Mouse (Mus musculus) gastrocnemius, postnatal 4 days (tissue): ENCODE data around the gene Aldh18a1. TPM values are rescaled to one million over a fixed set of nuclear protein-coding genes. Genes with fewer than 3 reads are reported as not detected.

ENCODE experiments used
- total RNA-seq, 2 experiments: library from RNA; stranded (reverse); gene quantifications; 2 replicates each; pipeline ENCODE4 v1.2.3; 2021

The Aldh18a1 gene
- total RNA-seq, 2 experiments from 2014 or later, result 29.3 to 30.2 TPM

Other genes starting within 250 kb of the Aldh18a1 start
- gene Sorbs1, start 74.7 kb downstream of the Aldh18a1 start, total RNA-seq, result 100 to 1,000 TPM; 114 to 144 TPM
- 1 to 10 TPM; 5.5 to 7.6 TPM for gene Tctn3, start 23.8 kb upstream of the Aldh18a1 start, total RNA-seq
- 10 to 100 TPM; 29.3 to 31.0 TPM for gene Entpd1, start 23.9 kb upstream of the Aldh18a1 start, total RNA-seq
- not detected for gene Cc2d2b, start 160.3 kb upstream of the Aldh18a1 start, total RNA-seq
- 1 to 10 TPM; 5.7 to 6.5 TPM for gene Ccnj, start 242.8 kb upstream of the Aldh18a1 start, total RNA-seq